Mouse (Mus musculus): ENCODE results near the gene Arhgap28. TPM values are rescaled to one million over a fixed set of nuclear protein-coding genes. Genes with fewer than 3 reads are reported as not detected.

Arhgap28 gene
- polyA plus RNA-seq, 1 experiment from 2014 or later = 5.7 TPM

- Histone ChIP-seq H3K27me3 (ENCODE audit: control insufficient read depth, insufficient read depth, low read length) (no peaks in the 10 kb centered on the region), H3K9me3 (ENCODE audit: control insufficient read depth, low read length) (no peaks in the 10 kb centered on the region), H3K27ac (replicated peaks) (no peak overlapping the region), H3K4me3 (ENCODE audit: low read depth, low read length) (no peak overlapping the region), H3K36me3 (ENCODE audit: control insufficient read depth, insufficient read depth, low read length) (no peaks in the 10 kb centered on the region), H3K4me1 (replicated peaks; ENCODE audit: control insufficient read depth, insufficient read depth) (no peaks in the 10 kb centered on the region; the same call in 1 of the 2 replicates), H3K4me2 (replicated peaks; ENCODE audit: low read depth) (0 out of 2 replicates have a peak overlapping the region, but pooled peaks have one; percentile 20), H3K9ac (ENCODE audit: low read length) (no peak overlapping the region)
- no peak for ATAC-seq (ENCODE audit: low FRiP score, low TSS enrichment)
- 54% methylated on average over 2 of the region's 2 CpGs for WGBS
- TF ChIP-seq EP300 (optimal IDR thresholded peaks at IDR 0.05) (no peak), CTCF (IDR thresholded peaks at IDR 0.05; ENCODE audit: low read depth) (no peak)
- DNase-seq (ENCODE audit: low spot score) = no peak
These were observed 8.6 kb downstream of the Arhgap28 start for GRCm38 (mm10) chr17:67995277-67995819.

- Histone ChIP-seq H3K36me3 (ENCODE audit: control insufficient read depth, insufficient read depth, low read length) (no peaks in the 10 kb centered on the region), H3K9ac (ENCODE audit: low read length) (no peak overlapping the region), H3K4me1 (replicated peaks; ENCODE audit: control insufficient read depth, insufficient read depth) (no peaks in the 10 kb centered on the region; the same call in 1 of the 2 replicates), H3K27me3 (ENCODE audit: control insufficient read depth, insufficient read depth, low read length) (no peaks in the 10 kb centered on the region), H3K4me2 (replicated peaks; ENCODE audit: low read depth) (no peak overlapping the region), H3K27ac (replicated peaks) (no peak overlapping the region), H3K4me3 (ENCODE audit: low read depth, low read length) (no peak overlapping the region), H3K9me3 (ENCODE audit: control insufficient read depth, low read length) (no peaks in the 10 kb centered on the region)
- DNase-seq (ENCODE audit: low spot score) = no peak
- WGBS = 55% methylated on average over 7 of the region's 7 CpGs
- no peak for ATAC-seq (ENCODE audit: low FRiP score, low TSS enrichment)
- TF ChIP-seq EP300 (optimal IDR thresholded peaks at IDR 0.05) = no peak
These were observed 9.1 kb downstream of the Arhgap28 start for GRCm38 (mm10) chr17:67994861-67995260.

- DNase-seq (ENCODE audit: low spot score) (no peak), ATAC-seq (ENCODE audit: low FRiP score, low TSS enrichment) (no peak)
- Histone ChIP-seq H3K4me2 (replicated peaks; ENCODE audit: low read depth) (no peak overlapping the region), H3K36me3 (ENCODE audit: control insufficient read depth, insufficient read depth, low read length) (no peaks in the 10 kb centered on the region), H3K4me1 (replicated peaks; ENCODE audit: control insufficient read depth, insufficient read depth) (0 out of 2 replicates have a peak, but pooled peaks cover 2% of the 10 kb centered on the region), H3K27ac (replicated peaks) (no peak overlapping the region), H3K27me3 (ENCODE audit: control insufficient read depth, insufficient read depth, low read length) (no peaks in the 10 kb centered on the region), H3K4me3 (ENCODE audit: low read depth, low read length) (no peak overlapping the region), H3K9me3 (ENCODE audit: control insufficient read depth, low read length) (no peaks in the 10 kb centered on the region), H3K9ac (ENCODE audit: low read length) (no peak overlapping the region)
- 98% methylated on average over 2 of the region's 2 CpGs for WGBS
- no peak for TF ChIP-seq CTCF (IDR thresholded peaks at IDR 0.05; ENCODE audit: low read depth)
- no peak for TF ChIP-seq EP300 (optimal IDR thresholded peaks at IDR 0.05)
These were observed 10.4 kb downstream of the Arhgap28 start for GRCm38 (mm10) chr17:67993371-67994045.

GRCm38 (mm10) chr17:67989716-67990115, 14.2 kb downstream of the Arhgap28 start:
- TF ChIP-seq EP300 (optimal IDR thresholded peaks at IDR 0.05) (no peak), CTCF (IDR thresholded peaks at IDR 0.05; ENCODE audit: low read depth) (no peak)
- WGBS = 36% methylated on average over 5 of the region's 5 CpGs
- no peaks in the 10 kb centered on the region for H3K27me3 ChIP-seq (ENCODE audit: control insufficient read depth, insufficient read depth, low read length)
- no peak overlapping the region for H3K4me2 ChIP-seq (replicated peaks; ENCODE audit: low read depth)
- H3K27ac ChIP-seq (replicated peaks) = peak overlapping the region; percentile 69
- H3K4me3 ChIP-seq (ENCODE audit: low read depth, low read length) = no peak overlapping the region
- ATAC-seq (ENCODE audit: low FRiP score, low TSS enrichment) = no peak
- H3K9ac ChIP-seq (ENCODE audit: low read length) = no peak overlapping the region
- H3K4me1 ChIP-seq (replicated peaks; ENCODE audit: control insufficient read depth, insufficient read depth) = 0 out of 2 replicates have a peak, but pooled peaks cover 2% of the 10 kb centered on the region
- H3K9me3 ChIP-seq (ENCODE audit: control insufficient read depth, low read length) = no peaks in the 10 kb centered on the region
- H3K36me3 ChIP-seq (ENCODE audit: control insufficient read depth, insufficient read depth, low read length) = no peaks in the 10 kb centered on the region
- DNase-seq (ENCODE audit: low spot score) = no peak

GRCm38 (mm10) chr17:67988920-67989621, 14.8 kb downstream of the Arhgap28 start:
- peak; percentile 98 for ATAC-seq (ENCODE audit: low FRiP score, low TSS enrichment)
- Histone ChIP-seq H3K36me3 (ENCODE audit: control insufficient read depth, insufficient read depth, low read length) (no peaks in the 10 kb centered on the region), H3K27ac (replicated peaks) (peak overlapping the region; percentile 69), H3K4me3 (ENCODE audit: low read depth, low read length) (no peak overlapping the region), H3K9me3 (ENCODE audit: control insufficient read depth, low read length) (no peaks in the 10 kb centered on the region), H3K9ac (ENCODE audit: low read length) (no peak overlapping the region), H3K4me1 (replicated peaks; ENCODE audit: control insufficient read depth, insufficient read depth) (0 out of 2 replicates have a peak, but pooled peaks cover 2% of the 10 kb centered on the region), H3K4me2 (replicated peaks; ENCODE audit: low read depth) (0 out of 2 replicates have a peak overlapping the region, but pooled peaks have one; percentile 8), H3K27me3 (ENCODE audit: control insufficient read depth, insufficient read depth, low read length) (no peaks in the 10 kb centered on the region)
- no peak for TF ChIP-seq EP300 (optimal IDR thresholded peaks at IDR 0.05)
- TF ChIP-seq CTCF (IDR thresholded peaks at IDR 0.05; ENCODE audit: low read depth) = no peak
- 13% methylated on average over 15 of the region's 15 CpGs for WGBS
- peak; percentile 72 for DNase-seq (ENCODE audit: low spot score)
